8 mouse cellular contexts compared by ENCODE assay signal in genomic region chr11:61578541-61578982, GRCm38 (mm10). TPM values are rescaled to one million over a fixed set of nuclear protein-coding genes. Genes with fewer than 3 reads are reported as not detected.
DNase-seq lines count a peak whose midpoint lies in the region; ATAC-seq and TF ChIP-seq lines count a peak whose summit lies in the region.

No protein-coding gene starts in this region.

- H3K27me3 ChIP-seq in hindbrain, embryonic 11.5 days (ENCODE audit: control insufficient read depth, insufficient read depth, low read length), result no peaks in the 10 kb centered on the region
- H3K27me3 ChIP-seq in lung, postnatal 0 days (replicated peaks; ENCODE audit: insufficient read depth, low read length), result no peaks in the 10 kb centered on the region

- TF ChIP-seq EP300 in lung, postnatal 0 days (IDR thresholded peaks at IDR 0.05), result no peak

- DNase-seq in kidney, adult 9 months, result peak; percentile 34
- no peak for DNase-seq in kidney, postnatal 36 days
- DNase-seq in adipocyte (ENCODE audit: low spot score), result peak; percentile 40
- DNase-seq in hindbrain, embryonic 11.5 days (ENCODE audit: low spot score), result peak; percentile 55
- DNase-seq in lung, postnatal 0 days (ENCODE audit: low spot score), result no peak
- DNase-seq in right cerebral cortex, postnatal 4 days, result no peak
- no peak for DNase-seq in frontal cortex, postnatal 25 days (ENCODE audit: low spot score in 2 of 2)
- DNase-seq in urinary bladder, postnatal 10 days (ENCODE audit: low spot score), result no peak

- no peaks in the 10 kb centered on the region for H3K4me1 ChIP-seq in hindbrain, embryonic 11.5 days (replicated peaks; ENCODE audit: control insufficient read depth, insufficient read depth, low read length)
- peaks cover 3% of the 10 kb centered on the region for H3K4me1 ChIP-seq in lung, postnatal 0 days (ENCODE audit: insufficient read depth, low read depth, low read length)

- peak overlapping the region; percentile 86 for H3K9ac ChIP-seq in hindbrain, embryonic 11.5 days (ENCODE audit: low read depth, low read length)
- H3K9ac ChIP-seq in lung, postnatal 0 days (replicated peaks; ENCODE audit: low read depth), result peak overlapping the region; percentile 94

- 2% methylated on average over 17 of the region's 17 CpGs for WGBS in hindbrain, embryonic 11.5 days
- WGBS in lung, postnatal 0 days, result 2% methylated on average over 17 of the region's 17 CpGs

- H3K4me2 ChIP-seq in hindbrain, embryonic 11.5 days (replicated peaks; ENCODE audit: low read depth, low read length), result peak overlapping the region; percentile 92
- peak overlapping the region; percentile 97 for H3K4me2 ChIP-seq in lung, postnatal 0 days (replicated peaks; ENCODE audit: low read depth, low read length)

- H3K4me3 ChIP-seq in hindbrain, embryonic 11.5 days (ENCODE audit: low read depth, low read length), result peak overlapping the region; percentile 88
- H3K4me3 ChIP-seq in lung, postnatal 0 days (ENCODE audit: low read depth, low read length), result peak overlapping the region; percentile 88

- no peak; the same call in 1 of the 2 replicates for ATAC-seq in hindbrain, embryonic 11.5 days (ENCODE audit: low FRiP score)
- ATAC-seq in lung, postnatal 0 days, result peak; percentile 16; the same call in 1 of the 2 replicates

- TF ChIP-seq CTCF in lung, postnatal 0 days (IDR thresholded peaks at IDR 0.05), result no peak

- peak overlapping the region; percentile 80 for H3K27ac ChIP-seq in hindbrain, embryonic 11.5 days (ENCODE audit: low read depth, low read length)
- H3K27ac ChIP-seq in lung, postnatal 0 days (ENCODE audit: low read length), result peak overlapping the region; percentile 96

- H3K9me3 ChIP-seq in hindbrain, embryonic 11.5 days (ENCODE audit: control insufficient read depth, low read length), result no peaks in the 10 kb centered on the region
- no peaks in the 10 kb centered on the region for H3K9me3 ChIP-seq in lung, postnatal 0 days (ENCODE audit: low read length)

- H3K36me3 ChIP-seq in hindbrain, embryonic 11.5 days (ENCODE audit: control insufficient read depth, insufficient read depth, low read length), result no peaks in the 10 kb centered on the region
- no peaks in the 10 kb centered on the region for H3K36me3 ChIP-seq in lung, postnatal 0 days (ENCODE audit: insufficient read depth, low read length)

RNA-seq across cellular contexts. Expression of gene Epn2, which starts 0.9 kb away (rescaled TPM):
- polyA plus RNA-seq in hindbrain, embryonic 11.5 days (2014; fragmentation: Nextera tagmentation; extraction: Ambion mirVana), result 28.8 and 34.2 TPM in 2 replicates
- polyA plus RNA-seq in lung, postnatal 0 days (2015; fragmentation: Nextera tagmentation; extraction: Ambion mirVana), result 41.0 and 47.7 TPM in 2 replicates

Comparison
In these comparisons a context has a peak if more than half of its experiments do, and no peak if none do; other contexts are left out.
1. DNase-seq: peak in kidney, adult 9 months (single experiment), adipocyte (single experiment) and hindbrain, embryonic 11.5 days (single experiment); none in kidney, postnatal 36 days (0 of 2), lung, postnatal 0 days (single experiment), right cerebral cortex, postnatal 4 days (single experiment), frontal cortex, postnatal 25 days (0 of 2) and urinary bladder, postnatal 10 days (single experiment).